Mouse (Mus musculus) spleen, adult 2 months (tissue): ENCODE measurements around the gene Cd79b.

Experiments used
- CTCF ChIP-seq: fragments of 200-500 bp; IDR thresholded peaks from 2 replicates; pipeline ENCODE4 v1.5.1; 2011; ENCODE audit warnings: mild to moderate bottlenecking, inconsistent platforms; ENCODE audit not compliant: insufficient read depth, insufficient read length, insufficient replicate concordance; ENCODE audit errors: extremely low read depth
- POLR2A ChIP-seq: fragments of 200-500 bp; IDR thresholded peaks from 2 replicates; pipeline ENCODE4 v1.6.1; 2011; ENCODE audit warnings: low read depth, low read length, inconsistent platforms

- TF ChIP-seq CTCF: no peak
- TF ChIP-seq POLR2A: no peak
Measured at GRCm38 (mm10) chr11:106301765-106302164, 12.8 kb downstream of the Cd79b start, which contains the start of gene Gh.
